ENCODE assay signal across 8 mouse cellular contexts in the genomic region with DNA sequence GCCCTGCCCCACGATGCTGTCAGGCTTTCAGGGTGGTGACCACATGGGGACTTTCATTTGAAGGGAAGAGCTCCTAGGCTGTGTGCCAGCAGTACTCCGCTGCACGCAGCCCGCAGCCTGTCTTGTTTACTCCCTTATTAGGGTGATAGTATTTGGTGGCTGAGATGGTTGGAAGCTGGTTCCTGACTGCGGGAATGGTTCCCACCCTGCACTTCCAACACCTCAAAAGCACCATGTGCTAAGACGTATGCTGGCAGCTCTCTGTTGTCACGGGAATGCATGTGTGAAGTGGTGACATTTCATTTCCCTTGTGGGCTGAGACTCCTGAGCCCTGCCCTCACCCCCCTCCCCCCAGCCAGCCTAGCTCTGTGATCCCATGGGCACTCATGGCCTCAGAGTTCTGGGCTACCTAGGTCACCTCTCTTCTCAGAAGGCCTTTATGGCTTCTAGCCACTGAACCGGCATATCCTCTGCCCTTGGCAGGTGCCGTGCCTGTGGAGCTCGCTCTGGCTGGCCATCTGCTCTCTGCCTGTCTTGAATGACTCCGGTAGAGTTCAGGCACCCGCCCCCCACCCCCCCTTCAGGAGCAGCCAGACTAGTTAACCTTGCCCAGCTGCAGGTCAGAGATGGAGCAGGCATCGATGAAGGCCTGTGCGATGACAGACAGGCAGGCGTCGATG. TPM values are rescaled to one million over a fixed set of nuclear protein-coding genes. Genes with fewer than 3 reads are reported as not detected.
DNase-seq lines count a peak whose midpoint lies in the region; ATAC-seq lines count a peak whose summit lies in the region.

No protein-coding gene starts in this region.

- peak; percentile 33 for DNase-seq in layer of hippocampus, adult 11-12 months (ENCODE audit: low spot score)
- DNase-seq in layer of hippocampus, postnatal 25 days (ENCODE audit: extremely low spot score in 1 of 2, low spot score in 1 of 2): no peak
- peak; percentile 93 for DNase-seq in cerebellum, adult 9-11 months
- peak; percentile 68 for DNase-seq in gastrocnemius, postnatal 25 days
- peak; percentile 50 for DNase-seq in kidney, adult 18-20 months
- DNase-seq in frontal cortex, postnatal 10 days (ENCODE audit: low spot score in 2 of 2): no peak
- no peak for DNase-seq in left cerebral cortex, adult 11 months (ENCODE audit: low spot score)

- H3K27ac ChIP-seq in lung, embryonic 16.5 days (ENCODE audit: low read length): peak overlapping the region; percentile 93

- ATAC-seq in lung, embryonic 16.5 days (ENCODE audit: low read depth): peak; percentile 89

- peaks cover 12% of the 10 kb centered on the region for H3K36me3 ChIP-seq in lung, embryonic 16.5 days (ENCODE audit: control insufficient read depth, insufficient read depth, low read length)

- no peaks in the 10 kb centered on the region for H3K27me3 ChIP-seq in lung, embryonic 16.5 days (ENCODE audit: control insufficient read depth, insufficient read depth, low read depth, low read length)

- no peak overlapping the region for H3K4me2 ChIP-seq in lung, embryonic 16.5 days (ENCODE audit: low read depth, low read length)

- no peaks in the 10 kb centered on the region for H3K9me3 ChIP-seq in lung, embryonic 16.5 days (ENCODE audit: control insufficient read depth, low read length)

- peak overlapping the region; percentile 39; the same call in 1 of the 2 replicates for H3K9ac ChIP-seq in lung, embryonic 16.5 days (ENCODE audit: low read length)

- no peak overlapping the region for H3K4me3 ChIP-seq in lung, embryonic 16.5 days (ENCODE audit: low read length)

- peaks cover 46% of the 10 kb centered on the region for H3K4me1 ChIP-seq in lung, embryonic 16.5 days (replicated peaks; ENCODE audit: control insufficient read depth, insufficient read depth, low read length)

- WGBS in lung, embryonic 16.5 days: 28% methylated on average over 16 of the region's 16 CpGs

RNA-seq across cellular contexts. Expression of a gene that starts 12.3 kb away (rescaled TPM):
- total RNA-seq in layer of hippocampus, postnatal 25 days (2021): not detected
- total RNA-seq in gastrocnemius, postnatal 25 days (2021): not detected
- not detected in 2 replicates for polyA plus RNA-seq in lung, embryonic 16.5 days (2015; fragmentation: Nextera tagmentation; extraction: Ambion mirVana)

RNA-seq across cellular contexts. Expression of a gene that starts 25.5 kb away (rescaled TPM):
- total RNA-seq in layer of hippocampus, postnatal 25 days (2021): under 1 TPM; 0.49 to 0.59 TPM
- under 1 TPM in 1 of 2 experiments, not detected in 1; 0.20 TPM for total RNA-seq in gastrocnemius, postnatal 25 days (2021)
- 0.08 and 0.16 TPM in 2 replicates for polyA plus RNA-seq in lung, embryonic 16.5 days (2015; fragmentation: Nextera tagmentation; extraction: Ambion mirVana)

RNA-seq across cellular contexts. Expression of a gene that starts 37.7 kb away (rescaled TPM):
- 10 to 100 TPM; 17.8 to 24.5 TPM for total RNA-seq in layer of hippocampus, postnatal 25 days (2021)
- total RNA-seq in gastrocnemius, postnatal 25 days (2021): 10 to 100 TPM; 25.7 TPM
- 45.2 and 47.8 TPM in 2 replicates for polyA plus RNA-seq in lung, embryonic 16.5 days (2015; fragmentation: Nextera tagmentation; extraction: Ambion mirVana)

Comparison
In these comparisons a context has a peak if more than half of its experiments do, and no peak if none do; other contexts are left out.
1. DNase-seq: peak in layer of hippocampus, adult 11-12 months (single experiment), cerebellum, adult 9-11 months (single experiment), gastrocnemius, postnatal 25 days (single experiment) and kidney, adult 18-20 months (single experiment); none in layer of hippocampus, postnatal 25 days (0 of 2), frontal cortex, postnatal 10 days (0 of 2) and left cerebral cortex, adult 11 months (single experiment).